Mouse (Mus musculus) left cerebral cortex, postnatal 25 days (tissue): ENCODE measurements around the gene Olfr213. TPM values are rescaled to one million over a fixed set of nuclear protein-coding genes. Genes with fewer than 3 reads are reported as not detected.
A peak's percentile ranks its signal among the peaks of the same experiment; 100 is the strongest.
"Not testable (repeated sequence)": the region's sequence is repeated elsewhere in the genome, so short reads cannot be mapped to it uniquely, and the experiment has no call there.

Experiments
- DNase-seq, 2 experiments: peaks; one replicate each; pipeline ENCODE4 v3.0.0; 2022; ENCODE audit warnings: low spot score in 2 of 2, mixed read lengths in 1 of 2
- intact Hi-C: fragments of 180-260 bp; cut with DNase I; formaldehyde crosslinking; loops from one replicate; pipeline ENCODE4 v1.15.1; 2025
- total RNA-seq, 2 experiments: library from RNA; stranded (reverse); gene quantifications; 2 replicates each; pipeline ENCODE4 v1.2.3; 2021

Olfr213 gene
- not detected for total RNA-seq

GRCm38 (mm10) chr6:116538156-116538555, at the start of gene Olfr213:
TSS of gene Olfr213 (plus strand) at chr6:116538456.
- intact Hi-C loops = no loop called here
- no peak for DNase-seq

- intact Hi-C loops = no loop called here
- no peak for DNase-seq
Observed at GRCm38 (mm10) chr6:116488791-116489190, 49.5 kb upstream of the Olfr213 start, which contains the start of gene Olfr211. TSS of gene Olfr211 (plus strand) at chr6:116489091.

GRCm38 (mm10) chr6:116493742-116494141, 44.5 kb upstream of the Olfr213 start:
- intact Hi-C loops = no loop called here
- no peak for DNase-seq

- DNase-seq = no peak
- intact Hi-C loops = no loop called here
Observed at GRCm38 (mm10) chr6:116495960-116496359, 42.3 kb upstream of the Olfr213 start.

- intact Hi-C loops, DNase-seq: not testable (repeated sequence)
Observed at GRCm38 (mm10) chr6:116506302-116507003, 31.8 kb upstream of the Olfr213 start, which contains the start of gene Olfr212. TSS of gene Olfr212 (plus strand) at chr6:116506516.

- intact Hi-C loops = no loop called here
- DNase-seq = no peak
Observed at GRCm38 (mm10) chr6:116514832-116515231, 23.4 kb upstream of the Olfr213 start.

GRCm38 (mm10) chr6:116542500-116542899, 4.2 kb downstream of the Olfr213 start:
- intact Hi-C loops = no loop called here
- no peak for DNase-seq

GRCm38 (mm10) chr6:116550841-116551240, 12.6 kb downstream of the Olfr213 start, which contains the start of gene Gm5580:
TSS of gene Gm5580 (plus strand) at chr6:116551141.
- intact Hi-C loops, DNase-seq: not testable (repeated sequence)

- no peak for DNase-seq
- intact Hi-C loops = no loop called here
Observed at GRCm38 (mm10) chr6:116553935-116554334, 15.7 kb downstream of the Olfr213 start, which contains the start of gene Olfr214. TSS of gene Olfr214 (plus strand) at chr6:116554235.

GRCm38 (mm10) chr6:116554952-116555351, 16.7 kb downstream of the Olfr213 start:
- intact Hi-C loops = no loop called here
- no peak for DNase-seq

GRCm38 (mm10) chr6:116569834-116570233, 31.6 kb downstream of the Olfr213 start:
- intact Hi-C loops = loop anchor here (5.0 kb wide), 1 partner anchor 558 kb away; no protein-coding TSS in a partner anchor

GRCm38 (mm10) chr6:116584095-116584494, 45.8 kb downstream of the Olfr213 start, which contains the start of gene Olfr215:
TSS of gene Olfr215 (minus strand) at chr6:116584195.
- DNase-seq = no peak
- intact Hi-C loops = no loop called here

More at GRCm38 (mm10) chr6:116569834-116570233, 31.6 kb downstream of the Olfr213 start:
- DNase-seq = peak; percentile 18 to 33

Other genes starting within 250 kb of the Olfr213 start
- 10 to 100 TPM; 45.7 to 48.9 TPM for gene March8, start 200.4 kb upstream of the Olfr213 start, total RNA-seq
- 1 to 10 TPM; 1.1 to 3.1 TPM for gene Alox5, start 77.3 kb upstream of the Olfr213 start, total RNA-seq
- gene Olfr211, start 49.4 kb upstream of the Olfr213 start, total RNA-seq = not detected
- gene Olfr212, start 31.9 kb upstream of the Olfr213 start, total RNA-seq = not detected
- gene Gm5580, start 12.7 kb downstream of the Olfr213 start, total RNA-seq = 1 to 10 TPM; 1.7 to 2.6 TPM
- not detected for gene Olfr214, start 15.8 kb downstream of the Olfr213 start, total RNA-seq
- gene Olfr215, start 45.7 kb downstream of the Olfr213 start, total RNA-seq = not detected
- gene Zfp422, start 90.5 kb downstream of the Olfr213 start, total RNA-seq = 10 to 100 TPM; 23.2 to 24.2 TPM
- gene Depp1, start 112.2 kb downstream of the Olfr213 start, total RNA-seq = 1 to 10 TPM; 1.5 to 2.1 TPM
- gene Rassf4, start 135.5 kb downstream of the Olfr213 start, total RNA-seq = 1 to 10 TPM; 4.6 to 4.8 TPM
- 1 to 10 TPM; 1.1 to 1.6 TPM for gene Tmem72, start 178.5 kb downstream of the Olfr213 start, total RNA-seq